Mouse (Mus musculus) embryonic fibroblast, embryonic 13.5 days (primary cell): ENCODE measurements around the gene Phpt1. TPM values are rescaled to one million over a fixed set of nuclear protein-coding genes. Genes with fewer than 3 reads are reported as not detected.

Experiments used
- H3K27ac ChIP-seq: 2 replicates; pipeline ENCODE4 v1.5.1; 2012; ENCODE audit warnings: low read length, control low read depth, inconsistent platforms; ENCODE audit not compliant: insufficient read depth
- H3K4me1 ChIP-seq: 2 replicates; pipeline ENCODE4 v1.6.1; 2011; ENCODE audit warnings: low read length; ENCODE audit not compliant: control insufficient read depth, insufficient read depth
- H3K4me3 ChIP-seq: 2 replicates; pipeline ENCODE4 v1.5.1; 2011; ENCODE audit warnings: mild to moderate bottlenecking, control low read depth, low read length; ENCODE audit not compliant: insufficient read depth
- CTCF ChIP-seq: IDR thresholded peaks from 2 replicates; pipeline ENCODE4 v1.5.1; 2011; ENCODE audit warnings: mild to moderate bottlenecking, control low read depth, low read length, moderate library complexity, borderline replicate concordance; ENCODE audit not compliant: insufficient read depth
- POLR2A ChIP-seq: IDR thresholded peaks from 2 replicates; pipeline ENCODE4 v1.6.1; 2011; ENCODE audit warnings: low read depth, mild to moderate bottlenecking, control low read depth, low read length, moderate library complexity
- polyA plus RNA-seq: library from polyadenylated mRNA; stranded (reverse); fragments of >200 nt; gene quantifications from 2 replicates; pipeline ENCODE4 v1.2.4, GENCODE M21; 2011; ENCODE audit warnings: low read depth; ENCODE audit not compliant: missing spikeins, insufficient read length

Gene Phpt1
- polyA plus RNA-seq, 1 experiment = 46.4 TPM

- no peak overlapping the region for H3K4me3 ChIP-seq
Observed at GRCm38 (mm10) chr2:25576965-25577891, 2.2 kb upstream of the Phpt1 start.

GRCm38 (mm10) chr2:25576028-25576850, 1.2 kb upstream of the Phpt1 start:
- Histone ChIP-seq H3K27ac (no peak overlapping the region), H3K4me1 (peaks cover 6% of the 10 kb centered on the region; the same call in 1 of the 2 replicates), H3K4me3 (no peak overlapping the region)
- TF ChIP-seq POLR2A = no peak
- no peak for TF ChIP-seq CTCF

More at GRCm38 (mm10) chr2:25576965-25577891, 2.2 kb upstream of the Phpt1 start:
- TF ChIP-seq CTCF = no peak
- TF ChIP-seq POLR2A = no peak
- no peak overlapping the region for H3K27ac ChIP-seq
- peaks cover 6% of the 10 kb centered on the region; the same call in 1 of the 2 replicates for H3K4me1 ChIP-seq

- peaks cover 6% of the 10 kb centered on the region; the same call in 1 of the 2 replicates for H3K4me1 ChIP-seq
- H3K27ac ChIP-seq = no peak overlapping the region
- no peak overlapping the region for H3K4me3 ChIP-seq
- no peak for TF ChIP-seq POLR2A
- no peak for TF ChIP-seq CTCF
Observed at GRCm38 (mm10) chr2:25575432-25576027, 506 bp upstream of the Phpt1 start.

GRCm38 (mm10) chr2:25574136-25574535, 888 bp downstream of the Phpt1 start:
- peak overlapping the region; percentile 52 for H3K4me3 ChIP-seq
- 0 out of 2 replicates have a peak overlapping the region, but pooled peaks have one; percentile 4 for H3K27ac ChIP-seq
- TF ChIP-seq POLR2A = no peak
- no peak for TF ChIP-seq CTCF
- peaks cover 6% of the 10 kb centered on the region; the same call in 1 of the 2 replicates for H3K4me1 ChIP-seq

GRCm38 (mm10) chr2:25573068-25573467, 2.0 kb downstream of the Phpt1 start:
- Histone ChIP-seq H3K4me1 (peaks cover 6% of the 10 kb centered on the region; the same call in 1 of the 2 replicates), H3K4me3 (no peak overlapping the region), H3K27ac (no peak overlapping the region)
- no peak for TF ChIP-seq CTCF
- TF ChIP-seq POLR2A = no peak

- Histone ChIP-seq H3K4me3 (no peak overlapping the region), H3K27ac (no peak overlapping the region), H3K4me1 (peaks cover 6% of the 10 kb centered on the region; the same call in 1 of the 2 replicates)
- TF ChIP-seq CTCF = no peak
- no peak for TF ChIP-seq POLR2A
Observed at GRCm38 (mm10) chr2:25571221-25571620, 3.8 kb downstream of the Phpt1 start.

- H3K4me1 ChIP-seq = no peaks in the 10 kb centered on the region
- H3K4me3 ChIP-seq = no peak overlapping the region
- TF ChIP-seq CTCF (no peak), POLR2A (no peak)
- no peak overlapping the region for H3K27ac ChIP-seq
Observed at GRCm38 (mm10) chr2:25569323-25569722, 5.7 kb downstream of the Phpt1 start.

- no peaks in the 10 kb centered on the region for H3K4me1 ChIP-seq
- H3K27ac ChIP-seq = no peak overlapping the region
- TF ChIP-seq POLR2A = no peak
- no peak for TF ChIP-seq CTCF
- no peak overlapping the region for H3K4me3 ChIP-seq
Observed at GRCm38 (mm10) chr2:25568473-25569019, 6.5 kb downstream of the Phpt1 start.

GRCm38 (mm10) chr2:25566558-25566957, 8.5 kb downstream of the Phpt1 start:
- no peak for TF ChIP-seq POLR2A
- TF ChIP-seq CTCF = peak; percentile 45; the same call in 1 of the 2 replicates
- Histone ChIP-seq H3K4me1 (no peaks in the 10 kb centered on the region), H3K4me3 (no peak overlapping the region), H3K27ac (no peak overlapping the region)
